In the genomic region with DNA sequence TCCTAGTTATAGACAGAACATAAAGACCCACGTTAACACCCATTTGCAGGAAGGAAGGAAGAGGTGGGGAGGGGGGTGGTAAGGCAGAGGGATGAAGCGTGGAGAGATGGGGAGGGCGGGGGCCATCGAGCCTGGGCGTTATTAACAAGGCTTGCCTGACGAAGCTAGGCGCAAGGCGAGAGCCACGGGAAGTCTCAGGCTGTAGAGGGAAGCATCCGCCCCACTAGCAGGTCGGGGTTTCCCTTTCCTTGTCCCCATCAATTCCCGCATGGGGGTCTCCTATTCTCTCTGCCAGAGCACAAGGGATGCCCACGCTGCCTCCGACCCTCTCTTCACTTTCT, we compare ENCODE assay signal across 10 mouse cellular contexts. TPM values are rescaled to one million over a fixed set of nuclear protein-coding genes. Genes with fewer than 3 reads are reported as not detected.
A peak's percentile ranks its signal among the peaks of the same experiment; 100 is the strongest.
DNase-seq lines count a peak whose midpoint lies in the region; ATAC-seq and TF ChIP-seq lines count a peak whose summit lies in the region.
"Had no signal": no experiment of that assay in that cellular context is flagged by ENCODE, and none has a peak within 500 bp of the region (broad histone marks: within the 10 kb centered on the region; RNA-seq: fewer than 3 reads in every experiment).

No protein-coding gene starts in this region.

- peaks cover 12% of the 10 kb centered on the region for H3K4me1 ChIP-seq in forebrain, embryonic 14.5 days (ENCODE audit: control insufficient read depth, insufficient read depth, low read length)
- peaks cover 74% of the 10 kb centered on the region for H3K4me1 ChIP-seq in kidney, embryonic 16.5 days (ENCODE audit: insufficient read depth, low read length)
- H3K4me1 ChIP-seq in neural tube, embryonic 11.5 days (ENCODE audit: control insufficient read depth, insufficient read depth, low read length), result peaks cover 47% of the 10 kb centered on the region
- H3K4me1 ChIP-seq: liver, embryonic 15.5 days had no signal

- intact Hi-C loops in left cerebral cortex, postnatal 36 days (cut with DNase I), result loop anchor here (5.0 to 10.0 kb wide), 3 partner anchors 1065 to 1887 kb away; no protein-coding TSS in a partner anchor

- no peaks in the 10 kb centered on the region for H3K9me3 ChIP-seq in forebrain, embryonic 14.5 days (replicated peaks; ENCODE audit: control insufficient read depth, low read length)
- no peaks in the 10 kb centered on the region for H3K9me3 ChIP-seq in kidney, embryonic 16.5 days (ENCODE audit: low read length)
- H3K9me3 ChIP-seq in neural tube, embryonic 11.5 days (ENCODE audit: control insufficient read depth, low read length), result no peaks in the 10 kb centered on the region
- H3K9me3 ChIP-seq: liver, embryonic 15.5 days had no signal

- H3K27ac ChIP-seq in layer of hippocampus, adult 2 months, result peak overlapping the region; percentile 95
- peak overlapping the region; percentile 96 for H3K27ac ChIP-seq in forebrain, embryonic 14.5 days (ENCODE audit: low read depth, low read length)
- peak overlapping the region; percentile 92 for H3K27ac ChIP-seq in kidney, embryonic 16.5 days (ENCODE audit: low read length)
- peak overlapping the region; percentile 75 for H3K27ac ChIP-seq in neural tube, embryonic 11.5 days (ENCODE audit: low read depth, low read length)
- H3K27ac ChIP-seq: liver, embryonic 15.5 days had no signal

- peak overlapping the region; percentile 86 for H3K9ac ChIP-seq in forebrain, embryonic 14.5 days (ENCODE audit: low read length)
- H3K9ac ChIP-seq in kidney, embryonic 16.5 days (replicated peaks; ENCODE audit: low read length), result peak overlapping the region; percentile 81
- peak overlapping the region; percentile 91 for H3K9ac ChIP-seq in neural tube, embryonic 11.5 days (ENCODE audit: low read length)
- H3K9ac ChIP-seq: liver, embryonic 15.5 days had no signal

- no peaks in the 10 kb centered on the region for H3K36me3 ChIP-seq in forebrain, embryonic 14.5 days (ENCODE audit: control insufficient read depth, insufficient read depth, low read length)
- peaks cover 6% of the 10 kb centered on the region; the same call in 1 of the 2 replicates for H3K36me3 ChIP-seq in kidney, embryonic 16.5 days (ENCODE audit: insufficient read depth, low read length)
- H3K36me3 ChIP-seq in neural tube, embryonic 11.5 days (ENCODE audit: control insufficient read depth, insufficient read depth, low read length), result no peaks in the 10 kb centered on the region
- H3K36me3 ChIP-seq: liver, embryonic 15.5 days had no signal

- H3K4me2 ChIP-seq in forebrain, embryonic 14.5 days (ENCODE audit: low read length), result peak overlapping the region; percentile 80
- H3K4me2 ChIP-seq in kidney, embryonic 16.5 days (replicated peaks; ENCODE audit: low read depth, low read length), result peak overlapping the region; percentile 86
- H3K4me2 ChIP-seq in neural tube, embryonic 11.5 days (ENCODE audit: low read depth), result peak overlapping the region; percentile 85
- H3K4me2 ChIP-seq: liver, embryonic 15.5 days had no signal

- DNase-seq in layer of hippocampus, adult 2 months (ENCODE audit: low spot score in 2 of 2), result no peak
- DNase-seq in layer of hippocampus, adult 18-20 months (ENCODE audit: low spot score in 2 of 2), result no peak
- no peak for DNase-seq in forebrain, embryonic 14.5 days (ENCODE audit: low spot score)
- DNase-seq in neural tube, embryonic 11.5 days (ENCODE audit: low spot score), result no peak
- DNase-seq in layer of hippocampus, adult 9-10 months (ENCODE audit: low spot score), result no peak
- DNase-seq in left cerebral cortex, postnatal 36 days (ENCODE audit: low spot score in 2 of 2), result no peak
- DNase-seq: right cerebral cortex, postnatal 14 days had no signal

- 4% methylated on average over 14 of the region's 14 CpGs for WGBS in forebrain, embryonic 14.5 days
- 14% methylated on average over 14 of the region's 14 CpGs for WGBS in kidney, embryonic 16.5 days
- 8% methylated on average over 14 of the region's 14 CpGs for WGBS in neural tube, embryonic 11.5 days

- peaks cover 62% of the 10 kb centered on the region for H3K27me3 ChIP-seq in forebrain, embryonic 14.5 days (replicated peaks; ENCODE audit: control insufficient read depth, insufficient read depth, low read length)
- H3K27me3 ChIP-seq in kidney, embryonic 16.5 days (ENCODE audit: insufficient read depth, low read length), result no peaks in the 10 kb centered on the region
- no peaks in the 10 kb centered on the region for H3K27me3 ChIP-seq in neural tube, embryonic 11.5 days (ENCODE audit: control insufficient read depth, insufficient read depth, low read length)

- peak overlapping the region; percentile 17; the same call in 1 of the 2 replicates for H3K4me3 ChIP-seq in layer of hippocampus, adult 2 months
- H3K4me3 ChIP-seq in forebrain, embryonic 14.5 days (ENCODE audit: low read depth, low read length), result peak overlapping the region; percentile 10; the same call in 1 of the 2 replicates
- peak overlapping the region; percentile 66 for H3K4me3 ChIP-seq in kidney, embryonic 16.5 days (ENCODE audit: low read length)
- H3K4me3 ChIP-seq in neural tube, embryonic 11.5 days (ENCODE audit: low read depth, low read length), result no peak overlapping the region; the same call in 1 of the 2 replicates
- H3K4me3 ChIP-seq: liver, embryonic 15.5 days had no signal

- no peak for TF ChIP-seq CTCF in layer of hippocampus, adult 2 months (conservative IDR thresholded peaks at IDR 0.05)

- no peak for ATAC-seq in forebrain, embryonic 14.5 days
- no peak for ATAC-seq in kidney, embryonic 16.5 days (ENCODE audit: low FRiP score, low TSS enrichment)
- ATAC-seq in neural tube, embryonic 11.5 days (ENCODE audit: insufficient read depth, low FRiP score, low TSS enrichment), result no peak
- ATAC-seq in frontal cortex, adult (ENCODE audit: low TSS enrichment), result no peak

RNA-seq across cellular contexts. Expression of a gene that starts 18.9 kb away (rescaled TPM):
- 10 to 100 TPM; 35.8 to 48.5 TPM for total RNA-seq in layer of hippocampus, adult 2 months (2021)
- total RNA-seq in layer of hippocampus, adult 18-20 months (2021), result 10 to 100 TPM; 40.8 to 55.2 TPM
- polyA plus RNA-seq in forebrain, embryonic 14.5 days (2014; fragmentation: Nextera tagmentation; extraction: Ambion mirVana), result 73.7 and 82.5 TPM in 2 replicates
- 165 and 186 TPM in 2 replicates for polyA plus RNA-seq in kidney, embryonic 16.5 days (2015; fragmentation: Nextera tagmentation; extraction: Ambion mirVana)
- 88.5 and 95.9 TPM in 2 replicates for polyA plus RNA-seq in neural tube, embryonic 11.5 days (2014; fragmentation: Nextera tagmentation; extraction: Ambion mirVana)
- total RNA-seq in left cerebral cortex, postnatal 36 days (2021), result 10 to 100 TPM; 24.8 to 41.3 TPM
